23 mouse cellular contexts compared by ENCODE assay signal in the genomic region with DNA sequence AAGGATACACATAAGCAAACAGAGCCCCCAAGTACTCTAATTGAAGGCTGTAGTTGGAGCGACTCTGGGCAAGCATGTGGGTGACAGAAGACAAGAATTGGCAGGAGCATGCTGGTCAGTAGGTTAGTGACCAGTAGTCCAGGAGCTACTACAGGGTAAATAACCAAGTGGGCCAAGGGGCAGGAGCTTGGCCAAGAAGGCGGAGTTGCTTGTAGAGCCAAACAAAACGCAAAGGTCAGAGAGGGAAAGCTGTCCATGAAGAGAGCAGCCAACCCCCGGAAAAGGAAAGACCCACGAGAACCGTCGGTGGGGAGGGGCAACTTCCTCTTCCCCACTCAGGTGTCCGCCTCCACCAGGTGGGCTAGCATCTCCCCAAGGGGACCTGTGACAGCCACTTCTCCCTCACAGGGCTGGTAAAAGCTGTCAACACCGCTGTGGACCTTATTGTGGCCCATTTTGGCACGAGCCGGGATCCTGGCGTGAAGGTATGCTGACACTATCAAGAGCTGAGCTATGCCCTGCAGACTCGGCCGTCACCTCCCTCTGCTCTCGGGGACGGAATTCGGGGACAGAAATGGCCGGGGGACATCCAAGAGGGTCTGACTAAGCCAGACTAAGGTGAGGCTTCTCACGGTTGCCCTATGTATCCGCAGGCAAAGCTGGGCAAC. TPM values are rescaled to one million over a fixed set of nuclear protein-coding genes. Genes with fewer than 3 reads are reported as not detected.
A peak's percentile ranks its signal among the peaks of the same experiment; 100 is the strongest.
DNase-seq lines count a peak whose midpoint lies in the region; ATAC-seq and TF ChIP-seq lines count a peak whose summit lies in the region.
"Had no signal": no experiment of that assay in that cellular context is flagged by ENCODE, and none has a peak within 500 bp of the region (broad histone marks: within the 10 kb centered on the region; RNA-seq: fewer than 3 reads in every experiment).

No protein-coding gene starts in this region.

- no peak overlapping the region for H3K27ac ChIP-seq in heart, embryonic 12.5 days (ENCODE audit: poor library complexity, severe bottlenecking)
- H3K27ac ChIP-seq in liver, embryonic 16.5 days (ENCODE audit: low read length) = no peak overlapping the region
- no peak overlapping the region for H3K27ac ChIP-seq in liver, embryonic 11.5 days (ENCODE audit: low read depth, low read length)
- H3K27ac ChIP-seq in forebrain, postnatal 0 days (ENCODE audit: low read depth, low read length) = no peak overlapping the region
- H3K27ac ChIP-seq: embryonic facial prominence, embryonic 13.5 days; forebrain, embryonic 15.5 days; heart, embryonic 10.5 days; hindbrain, embryonic 15.5 days; intestine, embryonic 15.5 days; liver, embryonic 13.5 days had no signal

- H3K4me2 ChIP-seq in heart, embryonic 12.5 days = no peak overlapping the region
- H3K4me2 ChIP-seq in liver, embryonic 16.5 days (ENCODE audit: low read depth, low read length) = no peak overlapping the region
- no peak overlapping the region for H3K4me2 ChIP-seq in liver, embryonic 11.5 days
- no peak overlapping the region for H3K4me2 ChIP-seq in forebrain, postnatal 0 days (ENCODE audit: low read depth)
- H3K4me2 ChIP-seq: embryonic facial prominence, embryonic 13.5 days; forebrain, embryonic 15.5 days; hindbrain, embryonic 15.5 days; intestine, embryonic 15.5 days; liver, embryonic 13.5 days; midbrain, embryonic 11.5 days had no signal

- peaks cover 59% of the 10 kb centered on the region for H3K36me3 ChIP-seq in heart, embryonic 12.5 days
- no peaks in the 10 kb centered on the region for H3K36me3 ChIP-seq in liver, embryonic 16.5 days (ENCODE audit: control insufficient read depth, insufficient read depth)
- 0 out of 2 replicates have a peak, but pooled peaks cover 6% of the 10 kb centered on the region for H3K36me3 ChIP-seq in liver, embryonic 11.5 days (ENCODE audit: control insufficient read depth, insufficient read depth, low read length)
- peaks cover 62% of the 10 kb centered on the region for H3K36me3 ChIP-seq in forebrain, postnatal 0 days (ENCODE audit: insufficient read depth)
- H3K36me3 ChIP-seq: G1E had no signal

- peaks cover 54% of the 10 kb centered on the region for H3K27me3 ChIP-seq in heart, embryonic 12.5 days (replicated peaks)
- peaks cover 40% of the 10 kb centered on the region for H3K27me3 ChIP-seq in liver, embryonic 16.5 days (ENCODE audit: control insufficient read depth, insufficient read depth, low read depth, low read length)
- H3K27me3 ChIP-seq in liver, embryonic 11.5 days (replicated peaks; ENCODE audit: control insufficient read depth, insufficient read depth, low read length) = peaks cover 49% of the 10 kb centered on the region
- no peaks in the 10 kb centered on the region for H3K27me3 ChIP-seq in forebrain, postnatal 0 days (ENCODE audit: insufficient read depth, low read length)

- WGBS in heart, embryonic 12.5 days = 81% methylated on average over 20 of the region's 20 CpGs
- WGBS in liver, embryonic 16.5 days (ENCODE audit: insufficient replicate concordance) = 70% methylated on average over 20 of the region's 20 CpGs
- 82% methylated on average over 20 of the region's 20 CpGs for WGBS in liver, embryonic 11.5 days
- WGBS in forebrain, postnatal 0 days = 89% methylated on average over 20 of the region's 20 CpGs

- H3K4me1 ChIP-seq in heart, embryonic 12.5 days (replicated peaks) = peaks cover 34% of the 10 kb centered on the region
- no peaks in the 10 kb centered on the region for H3K4me1 ChIP-seq in liver, embryonic 16.5 days (ENCODE audit: control insufficient read depth, low read depth, low read length)
- H3K4me1 ChIP-seq in liver, embryonic 11.5 days (replicated peaks; ENCODE audit: control insufficient read depth, insufficient read depth, low read length) = peaks cover 6% of the 10 kb centered on the region; the same call in 1 of the 2 replicates
- no peaks in the 10 kb centered on the region for H3K4me1 ChIP-seq in forebrain, postnatal 0 days (ENCODE audit: insufficient read depth)

- peak; percentile 65 for DNase-seq in adrenal gland, postnatal 14 days
- DNase-seq in adrenal gland, postnatal 4 days (ENCODE audit: low spot score in 2 of 2) = no peak
- peak; percentile 48 to 72 for DNase-seq in heart, adult 9 months (ENCODE audit: low spot score in 2 of 2)
- no peak for DNase-seq in liver, embryonic 11.5 days (ENCODE audit: low spot score)
- peak; percentile 74 for DNase-seq in kidney, postnatal 14 days
- no peak for DNase-seq in forebrain, postnatal 0 days
- DNase-seq: cerebellum, adult 11 months; cerebellum, postnatal 10 days; left cerebral cortex, postnatal 4 days; liver, embryonic 13.5 days; right cerebral cortex, postnatal 4 days had no signal

- no peak for TF ChIP-seq CTCF in forebrain, postnatal 0 days (IDR thresholded peaks at IDR 0.05; ENCODE audit: low read depth)

- no peak overlapping the region for H3K4me3 ChIP-seq in heart, embryonic 12.5 days
- no peak overlapping the region for H3K4me3 ChIP-seq in liver, embryonic 16.5 days (ENCODE audit: low read depth, low read length)
- H3K4me3 ChIP-seq in liver, embryonic 11.5 days (ENCODE audit: low read depth, low read length) = no peak overlapping the region
- no peak overlapping the region for H3K4me3 ChIP-seq in forebrain, postnatal 0 days (ENCODE audit: low read depth, low read length)
- H3K4me3 ChIP-seq: embryonic facial prominence, embryonic 13.5 days; forebrain, embryonic 15.5 days; heart, embryonic 10.5 days; hindbrain, embryonic 15.5 days; intestine, embryonic 15.5 days; liver, embryonic 13.5 days had no signal

- H3K9me3 ChIP-seq in heart, embryonic 12.5 days (replicated peaks) = no peaks in the 10 kb centered on the region
- H3K9me3 ChIP-seq in liver, embryonic 16.5 days (replicated peaks; ENCODE audit: control insufficient read depth, low read length) = no peaks in the 10 kb centered on the region
- H3K9me3 ChIP-seq in liver, embryonic 11.5 days (ENCODE audit: control insufficient read depth, low read length) = no peaks in the 10 kb centered on the region
- no peaks in the 10 kb centered on the region for H3K9me3 ChIP-seq in forebrain, postnatal 0 days (ENCODE audit: low read length)
- H3K9me3 ChIP-seq: embryonic facial prominence, embryonic 13.5 days; forebrain, embryonic 15.5 days; heart, embryonic 10.5 days; hindbrain, embryonic 15.5 days; intestine, embryonic 15.5 days; liver, embryonic 13.5 days had no signal

- ATAC-seq in heart, embryonic 12.5 days (ENCODE audit: insufficient number of reproducible peaks, low FRiP score) = no peak
- ATAC-seq in liver, embryonic 16.5 days (ENCODE audit: low read depth) = 0 out of 2 replicates have a peak, but pooled peaks have one; percentile 55
- ATAC-seq in liver, embryonic 11.5 days (replicated peaks; ENCODE audit: low FRiP score) = no peak
- no peak for ATAC-seq in forebrain, postnatal 0 days
- ATAC-seq: activated CD4-positive, CD25-positive, alpha-beta regulatory T cell, adult 4 months; forebrain, embryonic 15.5 days; intestine, embryonic 15.5 days; lung, postnatal 0 days had no signal

- no peak overlapping the region for H3K9ac ChIP-seq in heart, embryonic 12.5 days
- H3K9ac ChIP-seq in liver, embryonic 16.5 days (ENCODE audit: low read depth, low read length) = no peak overlapping the region
- no peak overlapping the region for H3K9ac ChIP-seq in liver, embryonic 11.5 days (ENCODE audit: low read depth, low read length)
- no peak overlapping the region for H3K9ac ChIP-seq in forebrain, postnatal 0 days
- H3K9ac ChIP-seq: embryonic facial prominence, embryonic 13.5 days; forebrain, embryonic 15.5 days; hindbrain, embryonic 15.5 days; intestine, embryonic 15.5 days; liver, embryonic 13.5 days had no signal

RNA-seq across cellular contexts. Expression of gene Fam166b, which starts 5.5 kb away (rescaled TPM):
- total RNA-seq in adrenal gland, postnatal 14 days (2021) = not detected in 2 replicates
- total RNA-seq in adrenal gland, postnatal 4 days (2021) = under 1 TPM in 1 of 2 experiments, not detected in 1; 0.25 TPM
- 0.14 TPM in 1 of 2 replicates, not detected in the other for polyA plus RNA-seq in heart, embryonic 12.5 days (2016; fragmentation: Nextera tagmentation; extraction: Ambion mirVana)
- polyA plus RNA-seq in liver, embryonic 16.5 days (2015; fragmentation: Nextera tagmentation; extraction: Ambion mirVana) = not detected in 2 replicates
- polyA plus RNA-seq in liver, embryonic 11.5 days (2014; fragmentation: Nextera tagmentation; extraction: Ambion mirVana) = not detected in 2 replicates
- 0.15 and 1.3 TPM in 2 replicates for total RNA-seq in forebrain, postnatal 0 days (2014; rRNA removed)
- polyA plus RNA-seq in forebrain, postnatal 0 days (2015; fragmentation: Nextera tagmentation; extraction: Ambion mirVana) = 0.58 and 0.96 TPM in 2 replicates
- polyA plus RNA-seq: activated CD4-positive, CD25-positive, alpha-beta regulatory T cell, adult 4 months; G1E; heart, embryonic 10.5 days; intestine, embryonic 15.5 days; liver, embryonic 13.5 days; stomach, embryonic 16.5 days had no signal

RNA-seq across cellular contexts. Expression of gene Tesk1, which starts 18.3 kb away (rescaled TPM):
- 53.9 and 59.0 TPM in 2 replicates for total RNA-seq in adrenal gland, postnatal 14 days (2021)
- 10 to 100 TPM; 57.3 to 60.5 TPM for total RNA-seq in adrenal gland, postnatal 4 days (2021)
- polyA plus RNA-seq in heart, embryonic 12.5 days (2016; fragmentation: Nextera tagmentation; extraction: Ambion mirVana) = 10.3 and 11.6 TPM in 2 replicates
- 0.15 TPM in 2 replicates for polyA plus RNA-seq in liver, embryonic 16.5 days (2015; fragmentation: Nextera tagmentation; extraction: Ambion mirVana)
- 4.3 TPM in 2 replicates for polyA plus RNA-seq in liver, embryonic 11.5 days (2014; fragmentation: Nextera tagmentation; extraction: Ambion mirVana)
- 101 and 124 TPM in 2 replicates for total RNA-seq in forebrain, postnatal 0 days (2014; rRNA removed)
- 14.8 and 15.4 TPM in 2 replicates for polyA plus RNA-seq in forebrain, postnatal 0 days (2015; fragmentation: Nextera tagmentation; extraction: Ambion mirVana)

RNA-seq across cellular contexts. Expression of gene Cd72, which starts 31.0 kb away (rescaled TPM):
- 2.7 and 12.7 TPM in 2 replicates for total RNA-seq in adrenal gland, postnatal 14 days (2021)
- total RNA-seq in adrenal gland, postnatal 4 days (2021) = 1 to 10 TPM in 1 of 2 experiments, under 1 TPM in 1; 0.95 to 2.1 TPM
- polyA plus RNA-seq in heart, embryonic 12.5 days (2016; fragmentation: Nextera tagmentation; extraction: Ambion mirVana) = 0.82 and 2.0 TPM in 2 replicates
- polyA plus RNA-seq in liver, embryonic 16.5 days (2015; fragmentation: Nextera tagmentation; extraction: Ambion mirVana) = 1.6 and 1.7 TPM in 2 replicates
- 1.2 and 1.3 TPM in 2 replicates for polyA plus RNA-seq in liver, embryonic 11.5 days (2014; fragmentation: Nextera tagmentation; extraction: Ambion mirVana)
- total RNA-seq in forebrain, postnatal 0 days (2014; rRNA removed) = 0.19 TPM in 1 of 2 replicates, not detected in the other
- 3.2 and 4.6 TPM in 2 replicates for polyA plus RNA-seq in forebrain, postnatal 0 days (2015; fragmentation: Nextera tagmentation; extraction: Ambion mirVana)
- total RNA-seq: left cerebral cortex, postnatal 4 days had no signal

RNA-seq across cellular contexts. Expression of gene Rusc2, which starts 41.6 kb away (rescaled TPM):
- 34.8 and 38.6 TPM in 2 replicates for total RNA-seq in adrenal gland, postnatal 14 days (2021)
- total RNA-seq in adrenal gland, postnatal 4 days (2021) = 10 to 100 TPM; 29.7 to 34.5 TPM
- 14.1 and 15.7 TPM in 2 replicates for polyA plus RNA-seq in heart, embryonic 12.5 days (2016; fragmentation: Nextera tagmentation; extraction: Ambion mirVana)
- 2.0 and 2.9 TPM in 2 replicates for polyA plus RNA-seq in liver, embryonic 16.5 days (2015; fragmentation: Nextera tagmentation; extraction: Ambion mirVana)
- polyA plus RNA-seq in liver, embryonic 11.5 days (2014; fragmentation: Nextera tagmentation; extraction: Ambion mirVana) = 1.4 and 2.0 TPM in 2 replicates
- total RNA-seq in forebrain, postnatal 0 days (2014; rRNA removed) = 116 and 148 TPM in 2 replicates
- polyA plus RNA-seq in forebrain, postnatal 0 days (2015; fragmentation: Nextera tagmentation; extraction: Ambion mirVana) = 73.2 and 75.8 TPM in 2 replicates
- polyA plus RNA-seq: activated CD4-positive, CD25-positive, alpha-beta regulatory T cell, adult 4 months had no signal

Comparison
In these comparisons a context has a peak if more than half of its experiments do, and no peak if none do; other contexts are left out.
1. DNase-seq: peak in adrenal gland, postnatal 14 days (single experiment), heart, adult 9 months (2 of 2) and kidney, postnatal 14 days (single experiment); none in adrenal gland, postnatal 4 days (0 of 2), liver, embryonic 11.5 days (single experiment) and forebrain, postnatal 0 days (single experiment).